In genomic region chr17:14520565-14520964, GRCm38 (mm10) we compare ENCODE assay signal across 8 mouse cellular contexts.
A peak's percentile ranks its signal among the peaks of the same experiment; 100 is the strongest.
DNase-seq lines count a peak whose midpoint lies in the region; ATAC-seq and TF ChIP-seq lines count a peak whose summit lies in the region.

No protein-coding gene starts in this region.

- TF ChIP-seq CTCF in liver, postnatal 0 days (IDR thresholded peaks at IDR 0.05; ENCODE audit: low read depth) = peak; percentile 75

- peaks cover 13% of the 10 kb centered on the region; the same call in 1 of the 2 replicates for H3K27me3 ChIP-seq in liver, embryonic 12.5 days (replicated peaks)
- H3K27me3 ChIP-seq in liver, postnatal 0 days (ENCODE audit: insufficient read depth, low read length) = no peaks in the 10 kb centered on the region

- peak; percentile 66 for DNase-seq in liver
- DNase-seq in cerebellum, postnatal 14 days = peak; percentile 92 to 93
- peak; percentile 28 to 32 for DNase-seq in gastrocnemius, adult 8-10 months (ENCODE audit: low spot score in 2 of 2)
- DNase-seq in kidney, postnatal 10 days = peak; percentile 88
- peak; percentile 63 for DNase-seq in liver, postnatal 0 days
- peak; percentile 38 for DNase-seq in ovary, postnatal 10 days (ENCODE audit: low spot score)
- DNase-seq in thymus, postnatal 4 days = peak; percentile 83

- H3K4me3 ChIP-seq in liver, embryonic 12.5 days = no peak overlapping the region
- no peak overlapping the region for H3K4me3 ChIP-seq in liver, postnatal 0 days (ENCODE audit: low read depth, low read length)

- no peak overlapping the region for H3K27ac ChIP-seq in liver, embryonic 12.5 days
- no peak overlapping the region for H3K27ac ChIP-seq in liver, postnatal 0 days (ENCODE audit: low read depth)

- H3K36me3 ChIP-seq in liver, embryonic 12.5 days = no peaks in the 10 kb centered on the region
- no peaks in the 10 kb centered on the region for H3K36me3 ChIP-seq in liver, postnatal 0 days (replicated peaks; ENCODE audit: insufficient read depth, low read length)

- no peaks in the 10 kb centered on the region for H3K9me3 ChIP-seq in liver, embryonic 12.5 days (replicated peaks)
- H3K9me3 ChIP-seq in liver, postnatal 0 days (ENCODE audit: low read length) = no peaks in the 10 kb centered on the region

- no peak overlapping the region for H3K4me2 ChIP-seq in liver, embryonic 12.5 days
- H3K4me2 ChIP-seq in liver, postnatal 0 days (ENCODE audit: low read depth, low read length) = no peak overlapping the region

- ATAC-seq in liver, embryonic 12.5 days = no peak
- ATAC-seq in liver, postnatal 0 days = no peak

- no peak overlapping the region for H3K9ac ChIP-seq in liver, embryonic 12.5 days
- H3K9ac ChIP-seq in liver, postnatal 0 days (replicated peaks) = no peak overlapping the region

- H3K4me1 ChIP-seq in liver, embryonic 12.5 days = no peaks in the 10 kb centered on the region
- H3K4me1 ChIP-seq in liver, postnatal 0 days (ENCODE audit: insufficient read depth) = no peaks in the 10 kb centered on the region

- 10% methylated on average over 5 of the region's 5 CpGs for WGBS in liver, embryonic 12.5 days (ENCODE audit: insufficient replicate concordance)
- 17% methylated on average over 5 of the region's 5 CpGs for WGBS in liver, postnatal 0 days (ENCODE audit: insufficient replicate concordance)

- no peak for TF ChIP-seq EP300 in liver, postnatal 0 days (IDR thresholded peaks at IDR 0.05; ENCODE audit: low read depth)

Comparison
In these comparisons a context has a peak if more than half of its experiments do, and no peak if none do; other contexts are left out.
1. DNase-seq: peak in every context shown above with its lines; median percentile 92 in cerebellum, postnatal 14 days; 88 in kidney, postnatal 10 days; 83 in thymus, postnatal 4 days; 66 in liver; 63 in liver, postnatal 0 days; 38 in ovary, postnatal 10 days; 30 in gastrocnemius, adult 8-10 months.